Mouse (Mus musculus) cerebellum, postnatal 25 days (tissue): ENCODE measurements around the gene Plb1.
A peak's percentile ranks its signal among the peaks of the same experiment; 100 is the strongest.

ENCODE experiments used
- DNase-seq, 2 experiments: peaks; one replicate each; pipeline ENCODE4 v3.0.0; 2021; ENCODE audit warnings: mixed read lengths in 2 of 2

Gene Plb1

DNA sequence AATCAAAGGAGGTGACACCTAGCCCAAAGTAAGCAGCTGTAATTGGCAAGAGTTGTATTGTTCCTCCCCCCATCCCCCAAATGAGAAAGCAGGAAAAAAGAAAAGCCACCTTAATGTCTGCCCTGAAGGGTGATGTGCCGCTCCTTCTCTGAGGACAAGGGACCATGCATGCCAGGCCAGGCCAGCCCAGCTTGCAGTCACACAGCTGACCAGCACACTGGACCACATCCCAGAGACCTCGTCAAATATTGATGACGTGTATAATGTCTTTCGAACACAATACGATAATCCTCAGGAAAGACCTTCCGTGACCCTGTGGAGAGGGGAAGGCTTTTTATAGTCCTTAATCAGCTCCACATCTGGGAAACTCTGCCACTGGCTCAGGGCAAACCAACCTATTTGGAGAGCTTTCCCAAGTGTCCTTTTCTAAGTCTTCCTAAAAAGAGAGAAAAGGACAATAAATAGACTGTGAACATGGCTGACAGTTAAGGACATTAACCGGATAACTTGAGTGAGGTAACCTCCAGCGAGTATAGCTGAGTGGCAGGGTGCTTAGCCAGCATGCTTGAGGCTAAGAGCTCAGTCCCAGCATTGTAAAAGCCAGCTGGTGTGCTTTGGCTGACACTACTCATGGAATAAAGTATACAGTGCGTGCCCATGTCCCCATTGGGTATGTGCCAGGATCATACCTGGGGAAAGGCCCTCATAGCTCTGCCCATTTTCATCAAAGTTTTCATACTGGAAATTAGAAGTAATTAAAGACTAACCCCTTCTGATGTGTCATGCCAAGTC lies 162.8 kb downstream of the Plb1 start:
- peak in 1 of 2 experiments; percentile 15 for DNase-seq

DNA sequence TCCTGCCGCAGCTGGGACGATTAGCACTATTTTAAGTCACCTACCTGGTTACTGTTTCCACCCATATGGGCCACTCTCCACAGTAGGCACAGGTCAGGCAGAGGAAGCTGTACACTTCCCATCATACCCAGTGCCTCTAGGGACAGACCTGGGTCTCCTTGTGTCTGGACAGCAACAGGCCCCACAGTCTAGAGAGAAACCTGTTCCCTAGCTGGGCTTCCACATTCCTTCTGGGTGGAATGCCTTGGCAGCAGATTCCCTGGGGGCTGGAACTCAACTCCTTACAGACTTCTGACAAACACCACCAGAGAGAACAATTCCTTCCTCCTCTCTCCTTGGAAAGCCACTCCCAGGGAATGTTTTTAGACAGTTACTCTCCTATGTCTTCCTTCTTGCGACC lies 165.2 kb downstream of the Plb1 start:
- no peak for DNase-seq

DNA sequence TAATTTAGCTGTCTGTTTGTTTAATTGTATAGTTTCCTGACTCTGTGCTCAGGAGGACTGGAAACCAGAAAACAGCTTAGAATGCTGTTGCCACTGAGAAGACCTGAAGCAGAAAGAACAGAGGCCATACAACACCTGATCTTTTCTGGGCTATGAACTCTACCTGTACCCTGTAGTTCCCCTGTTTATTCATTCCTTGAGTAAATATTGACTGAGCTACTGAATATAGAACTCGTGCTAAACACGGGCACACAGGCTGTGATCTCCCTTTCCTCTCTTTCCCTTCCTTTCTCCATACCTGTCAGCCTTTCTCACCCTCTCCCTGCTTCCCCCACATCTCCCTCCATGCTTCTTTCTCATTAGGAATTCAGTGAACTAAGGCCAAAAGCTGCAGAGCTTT lies 168.4 kb downstream of the Plb1 start:
- no peak for DNase-seq

DNA sequence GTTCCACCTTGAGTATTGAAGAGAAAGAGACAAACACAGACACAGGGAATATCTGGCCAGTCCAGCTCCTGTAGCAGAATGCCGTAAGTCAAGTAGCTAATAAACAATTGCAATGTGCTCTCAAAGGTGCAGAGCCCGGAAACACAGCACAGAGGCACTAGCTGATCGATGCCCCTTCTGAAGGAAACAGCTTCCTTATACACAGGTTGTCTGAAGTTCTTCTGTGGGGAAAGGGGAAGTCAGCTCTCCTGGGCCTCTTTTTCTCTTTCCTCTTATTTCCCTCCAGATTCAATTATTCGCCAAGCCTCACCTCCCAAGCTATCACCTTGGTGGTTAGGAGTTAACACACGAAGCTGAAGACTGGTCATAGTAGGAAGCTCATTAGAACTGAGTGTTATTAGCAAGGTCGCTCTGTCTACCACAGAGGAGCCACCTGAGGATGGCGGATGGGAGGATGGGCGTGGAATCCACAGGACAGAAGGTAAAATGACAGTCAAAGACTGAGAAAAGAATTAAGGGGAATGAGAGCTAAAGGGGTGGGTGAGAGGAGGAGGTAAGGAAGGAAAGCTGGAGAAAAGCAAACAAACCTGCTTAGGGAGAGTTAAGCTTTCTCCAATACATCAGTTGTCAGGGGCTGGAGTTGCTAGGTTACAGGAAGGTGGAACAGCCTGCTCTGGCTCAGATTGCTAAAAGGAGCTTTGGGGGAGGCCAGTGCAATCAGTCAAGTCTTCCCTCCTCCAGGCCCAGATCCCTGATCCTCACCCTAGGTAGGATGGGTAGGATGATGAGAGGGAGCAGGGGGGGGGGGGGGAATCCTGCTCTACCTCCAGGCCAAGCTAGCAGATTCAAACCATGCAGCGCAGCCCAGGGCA lies 170.8 kb downstream of the Plb1 start:
- DNase-seq: no peak

DNA sequence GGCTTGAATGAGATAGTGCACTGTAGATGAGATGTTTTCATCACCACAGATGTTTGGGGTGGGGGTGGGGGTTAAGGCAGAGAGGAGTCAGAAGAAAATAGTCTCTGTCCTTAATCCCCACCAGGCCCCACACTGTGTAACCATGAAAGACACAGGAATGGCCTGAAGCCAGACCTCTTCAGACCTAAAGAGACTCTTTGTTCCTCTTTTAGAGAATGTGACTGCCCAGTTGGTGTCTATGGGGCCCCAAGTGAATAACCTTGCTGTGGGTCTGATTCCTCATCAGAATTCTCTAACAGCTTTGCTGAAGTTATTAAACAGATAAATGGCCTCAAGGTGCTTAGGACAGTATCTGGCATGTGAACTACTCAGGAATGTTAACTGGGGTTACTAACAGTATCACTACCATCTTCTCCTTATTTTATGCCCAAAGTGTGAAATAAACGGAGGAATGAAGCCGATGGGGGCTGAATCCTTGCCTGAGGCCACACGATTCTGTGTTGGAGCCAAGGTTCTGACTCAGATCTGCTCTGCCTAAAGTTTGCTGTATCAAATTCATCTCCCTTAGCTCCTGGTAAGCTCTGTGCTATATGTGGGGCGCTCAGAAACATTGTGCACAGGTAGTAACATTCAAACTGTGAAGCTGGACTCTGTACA lies 172.8 kb downstream of the Plb1 start:
- no peak for DNase-seq

DNA sequence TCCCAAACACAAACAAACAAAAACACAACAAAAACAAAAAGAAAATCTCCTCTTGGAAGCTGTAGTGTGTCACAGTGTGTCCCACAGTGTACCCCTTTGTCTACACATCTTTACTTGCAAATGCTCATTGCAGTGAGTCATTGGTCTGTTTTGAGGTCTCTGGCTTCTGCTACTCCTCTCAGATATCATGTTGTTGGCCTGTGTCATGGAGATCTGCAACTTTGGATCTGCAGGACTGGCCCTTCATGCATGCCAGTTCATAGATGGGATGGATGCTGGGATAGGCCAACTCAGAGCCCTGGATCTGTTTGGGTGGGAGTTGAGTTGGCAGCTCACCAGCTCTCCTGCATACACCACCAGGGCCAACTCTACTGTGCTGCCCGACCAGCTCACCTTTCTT lies 176.3 kb downstream of the Plb1 start:
- DNase-seq: no peak

DNA sequence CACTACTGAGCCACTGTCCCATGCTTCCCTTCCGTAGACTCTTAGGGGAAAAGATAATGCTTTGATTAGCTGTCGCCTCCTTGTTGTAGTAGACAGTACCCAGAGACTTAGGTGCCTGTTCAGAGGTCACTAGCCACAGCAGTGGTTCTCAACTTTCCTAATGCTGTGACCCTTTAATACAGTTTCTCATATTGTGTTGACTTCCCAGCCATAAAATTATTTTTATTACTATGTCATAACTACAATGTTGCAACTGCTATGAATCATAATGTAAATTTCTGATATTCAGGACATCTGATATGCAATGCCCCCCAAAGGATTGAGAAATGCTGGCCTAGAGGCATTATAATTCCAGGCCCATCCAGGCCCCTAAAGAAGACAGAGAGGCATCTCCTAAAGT lies 177.2 kb downstream of the Plb1 start:
- DNase-seq: no peak

DNA sequence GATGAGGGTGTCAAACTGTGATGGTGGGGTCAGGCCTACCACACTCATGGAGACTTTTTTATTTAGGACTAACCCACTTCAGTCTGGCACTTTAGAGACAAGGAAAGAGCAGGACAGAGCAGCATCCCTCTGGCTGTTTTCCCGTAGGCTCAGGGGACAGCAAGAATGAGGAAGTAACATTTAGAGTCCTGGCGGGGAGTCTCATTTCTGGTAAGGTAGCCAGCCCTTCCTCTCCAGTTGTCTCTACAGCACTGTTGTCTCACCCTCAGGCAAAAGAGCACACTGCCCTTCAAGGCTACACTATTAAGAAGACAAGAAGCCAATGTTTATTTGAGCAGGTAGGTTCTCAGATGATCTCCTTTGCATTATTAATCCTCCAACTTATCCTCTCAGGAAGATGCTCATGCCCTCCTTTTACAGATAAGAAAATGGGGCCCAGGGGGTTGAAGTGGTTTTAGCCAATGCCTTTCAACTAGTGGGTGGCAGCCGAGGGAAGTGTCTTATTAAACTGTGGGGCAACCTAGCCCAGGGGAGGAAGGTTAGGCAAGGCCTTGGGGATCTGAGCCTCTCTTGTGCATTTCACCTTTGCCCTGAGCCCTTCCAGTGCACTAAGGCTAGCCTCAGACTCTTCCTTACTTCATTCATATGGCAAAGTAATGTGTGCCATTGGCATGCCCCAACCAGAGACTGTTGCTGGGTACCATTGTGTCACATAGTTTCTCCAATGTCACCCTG lies 178.6 kb downstream of the Plb1 start:
- no peak for DNase-seq

DNA sequence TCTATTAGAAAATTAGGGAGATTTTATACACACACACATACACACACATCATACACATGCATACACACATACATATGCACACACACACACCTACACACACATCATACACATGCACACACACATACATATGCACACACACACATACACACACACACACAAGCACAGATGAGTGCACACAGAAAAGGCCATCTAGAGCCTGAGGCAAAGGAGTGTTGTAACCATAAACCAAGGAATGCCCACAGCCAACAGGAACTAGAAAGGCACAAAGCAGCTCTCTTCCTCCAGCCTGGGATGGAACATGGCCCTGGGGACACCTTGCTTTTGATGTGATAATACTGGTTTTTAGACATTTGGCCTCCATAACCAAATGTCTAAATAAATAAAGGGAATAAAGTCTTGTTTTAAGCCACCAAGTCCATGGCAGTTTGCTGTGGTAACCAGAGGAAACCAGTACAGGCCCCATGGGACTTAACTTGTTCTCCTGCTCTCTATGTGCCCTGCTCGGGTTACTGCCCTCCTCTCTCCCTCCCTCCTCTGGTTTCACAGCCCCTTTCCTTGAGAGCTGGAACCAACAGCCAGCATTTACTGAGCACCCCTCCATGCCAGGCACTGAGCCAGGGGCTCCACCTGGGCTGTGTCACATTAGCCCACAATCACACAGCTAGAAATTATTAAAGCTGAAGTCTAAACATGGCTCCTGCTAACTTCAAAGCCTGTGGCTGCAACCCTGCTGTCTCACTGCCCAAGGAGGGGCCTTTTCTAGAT lies 179.9 kb downstream of the Plb1 start:
- DNase-seq: peak; percentile 28 to 59

DNA sequence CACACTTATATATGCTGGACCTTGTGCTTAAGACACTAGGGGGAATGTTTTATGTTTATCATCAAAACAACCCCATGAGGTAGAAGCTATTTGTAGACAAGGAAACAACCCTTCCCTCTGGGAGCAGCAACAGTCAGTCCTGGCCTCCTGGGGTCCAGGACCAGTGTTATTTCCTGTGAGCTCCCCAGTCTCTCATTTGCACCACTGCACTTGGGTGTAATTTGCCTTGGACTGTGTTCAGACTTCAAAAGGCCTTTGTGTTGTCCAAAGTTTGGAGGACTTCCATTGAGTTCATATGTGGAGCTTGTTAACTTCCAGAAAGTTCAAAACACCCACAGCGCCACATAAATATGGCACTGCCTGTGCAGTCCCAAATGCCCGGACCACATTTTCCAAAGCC lies 180.6 kb downstream of the Plb1 start:
- no peak for DNase-seq

DNA sequence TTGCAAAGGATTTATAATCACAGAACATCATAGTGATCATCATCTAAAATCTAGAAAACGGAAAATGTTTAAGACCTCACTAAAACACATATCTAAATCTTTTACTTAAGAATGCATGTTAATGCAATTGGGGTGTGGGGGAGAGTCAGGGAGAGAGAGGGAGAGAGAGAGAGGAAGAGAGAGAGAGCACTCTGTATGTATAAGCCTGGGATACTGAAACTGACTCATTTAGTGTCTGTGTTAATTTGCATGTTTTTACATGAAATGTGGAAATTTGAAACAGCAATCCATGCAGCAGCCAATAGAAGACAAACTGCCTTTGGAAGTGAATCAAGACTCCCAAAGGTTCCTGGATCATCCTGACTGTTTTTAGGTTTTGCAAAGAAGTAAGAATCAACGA lies 181.1 kb downstream of the Plb1 start:
- no peak for DNase-seq

DNA sequence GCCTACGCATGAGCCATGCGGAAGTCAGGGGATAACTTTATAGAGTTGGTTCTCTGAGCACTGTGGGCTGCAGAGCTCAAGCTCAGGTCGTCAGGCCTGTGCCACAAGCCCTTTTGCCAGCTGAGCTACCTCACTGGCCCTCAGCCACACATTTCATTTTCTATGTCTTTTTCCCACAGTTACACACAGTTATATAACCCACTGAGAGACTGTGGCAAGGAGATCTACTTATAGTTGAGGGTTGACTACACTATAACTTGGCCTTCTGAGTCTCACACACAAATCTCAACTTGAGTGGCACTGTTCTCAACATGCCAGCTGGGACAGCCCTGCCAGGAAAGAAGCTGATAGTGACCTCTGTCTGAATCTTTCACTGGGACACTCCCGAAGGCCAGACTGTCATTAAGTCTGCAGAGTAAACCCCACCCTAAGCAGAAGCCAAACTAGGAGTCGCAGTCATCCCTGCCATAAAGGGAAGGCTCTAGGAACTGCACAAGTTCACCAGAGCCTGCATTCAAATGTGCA lies 182.0 kb downstream of the Plb1 start:
- DNase-seq: no peak

DNA sequence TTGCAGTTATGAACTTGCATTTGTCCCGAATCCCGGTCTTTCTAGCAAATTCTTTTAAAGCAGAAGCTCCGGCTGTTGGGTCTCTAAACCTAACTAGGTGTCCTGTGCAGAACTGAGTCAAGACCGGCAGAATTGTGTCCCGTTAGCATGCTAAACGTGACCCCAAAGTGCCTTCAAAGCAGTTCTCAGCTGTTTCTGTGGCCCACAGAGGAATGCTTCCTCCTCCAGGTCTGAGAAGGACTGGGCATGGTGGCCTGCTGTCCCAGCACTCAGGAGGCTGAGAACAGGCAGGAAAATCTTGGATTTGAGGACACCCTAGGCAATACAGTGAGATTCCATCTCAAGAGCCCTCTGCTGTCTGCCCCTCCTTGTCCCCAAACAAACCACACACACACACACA lies 183.0 kb downstream of the Plb1 start:
- no peak for DNase-seq
